Mouse (Mus musculus) erythroid progenitor cell, adult 5-6 weeks (primary cell): ENCODE results near the gene Tbxas1. TPM values are rescaled to one million over a fixed set of nuclear protein-coding genes. Genes with fewer than 3 reads are reported as not detected.

Experiments
- ATAC-seq: replicated peaks from 2 replicates; pipeline ENCODE4 v1.8.0; 2016; ENCODE audit warnings: moderate number of reproducible peaks, mild to moderate bottlenecking, moderate TSS enrichment, inconsistent platforms; ENCODE audit not compliant: poor library complexity, low FRiP score, severe bottlenecking
- total RNA-seq, 2 experiments: library from RNA; stranded (forward) in 1 of 2; stranded (reverse) in 1 of 2; fragments of 150-400 nt in 1 of 2; fragments of 186-747, 209-891 nt in 1 of 2; gene quantifications; 2 replicates each; pipeline versions ENCODE4 v1.2.3 to v1.2.4; 2015 to 2017; ENCODE audit warnings: low replicate concordance in 2 of 2

Gene Tbxas1
- total RNA-seq, 2 experiments from 2014 or later, result 18.6 to 18.9 TPM

GRCm38 (mm10) chr6:39019219-39019618, 144.0 kb downstream of the Tbxas1 start:
- no peak for ATAC-seq

GRCm38 (mm10) chr6:39021909-39022308, 146.7 kb downstream of the Tbxas1 start:
- no peak for ATAC-seq

- no peak for ATAC-seq
Observed at GRCm38 (mm10) chr6:39022461-39023181, 147.4 kb downstream of the Tbxas1 start.

GRCm38 (mm10) chr6:39024631-39025030, 149.4 kb downstream of the Tbxas1 start:
- no peak for ATAC-seq

GRCm38 (mm10) chr6:39025038-39025437, 149.8 kb downstream of the Tbxas1 start:
- no peak for ATAC-seq

GRCm38 (mm10) chr6:39030714-39031113, 155.5 kb downstream of the Tbxas1 start:
- ATAC-seq, result no peak

GRCm38 (mm10) chr6:39033676-39034075, 158.5 kb downstream of the Tbxas1 start:
- ATAC-seq, result no peak

GRCm38 (mm10) chr6:39035039-39035438, 159.8 kb downstream of the Tbxas1 start:
- no peak for ATAC-seq

- no peak for ATAC-seq
Observed at GRCm38 (mm10) chr6:39036204-39036603, 161.0 kb downstream of the Tbxas1 start.

GRCm38 (mm10) chr6:39040451-39040850, 165.2 kb downstream of the Tbxas1 start:
- ATAC-seq, result no peak

- ATAC-seq, result no peak
Observed at GRCm38 (mm10) chr6:39049141-39049540, 173.9 kb downstream of the Tbxas1 start.

GRCm38 (mm10) chr6:39050836-39051235, 175.6 kb downstream of the Tbxas1 start:
- ATAC-seq, result no peak

- no peak for ATAC-seq
Observed at GRCm38 (mm10) chr6:39051799-39052556, 176.8 kb downstream of the Tbxas1 start.

GRCm38 (mm10) chr6:39052636-39053035, 177.4 kb downstream of the Tbxas1 start:
- no peak for ATAC-seq

GRCm38 (mm10) chr6:39054206-39054864, 179.1 kb downstream of the Tbxas1 start:
- no peak for ATAC-seq

GRCm38 (mm10) chr6:39054878-39055508, 179.8 kb downstream of the Tbxas1 start:
- no peak for ATAC-seq

GRCm38 (mm10) chr6:39055831-39056261, 180.6 kb downstream of the Tbxas1 start:
- ATAC-seq, result no peak

- no peak for ATAC-seq
Observed at GRCm38 (mm10) chr6:39057161-39057560, 182.0 kb downstream of the Tbxas1 start.

GRCm38 (mm10) chr6:39058389-39058788, 183.2 kb downstream of the Tbxas1 start:
- ATAC-seq, result no peak

GRCm38 (mm10) chr6:39058936-39059335, 183.7 kb downstream of the Tbxas1 start:
- ATAC-seq, result no peak
